Mouse (Mus musculus) hindlimb bud, embryonic 11.5 days (tissue): ENCODE results near the gene Otop2.

Experiments
- DNase-seq: peaks from one replicate; pipeline ENCODE4 v3.0.0-alpha.2; 2012; ENCODE audit warnings: low read depth, low spot score; ENCODE audit errors: extremely low spot score

Gene Otop2

DNA sequence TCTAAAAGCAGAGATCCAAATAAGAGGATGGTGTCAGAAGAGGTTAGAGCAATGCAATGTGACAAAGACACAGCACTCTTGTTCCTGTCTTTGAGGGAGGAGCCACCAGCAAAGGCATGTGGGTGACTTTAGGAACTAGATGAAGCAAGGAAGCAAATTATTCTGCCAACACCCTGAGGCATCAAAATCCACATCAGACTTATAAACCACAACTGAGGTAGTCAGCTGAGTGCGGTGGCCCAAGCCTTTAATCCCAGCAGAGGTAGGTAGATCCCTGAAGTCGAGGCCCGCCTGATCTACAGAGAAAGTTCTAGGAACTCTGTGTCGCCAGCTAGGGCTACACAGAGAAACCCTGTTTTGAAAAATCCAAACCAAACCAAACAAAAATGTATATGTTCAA lies 70.3 kb downstream of the Otop2 start:
- no peak for DNase-seq

DNA sequence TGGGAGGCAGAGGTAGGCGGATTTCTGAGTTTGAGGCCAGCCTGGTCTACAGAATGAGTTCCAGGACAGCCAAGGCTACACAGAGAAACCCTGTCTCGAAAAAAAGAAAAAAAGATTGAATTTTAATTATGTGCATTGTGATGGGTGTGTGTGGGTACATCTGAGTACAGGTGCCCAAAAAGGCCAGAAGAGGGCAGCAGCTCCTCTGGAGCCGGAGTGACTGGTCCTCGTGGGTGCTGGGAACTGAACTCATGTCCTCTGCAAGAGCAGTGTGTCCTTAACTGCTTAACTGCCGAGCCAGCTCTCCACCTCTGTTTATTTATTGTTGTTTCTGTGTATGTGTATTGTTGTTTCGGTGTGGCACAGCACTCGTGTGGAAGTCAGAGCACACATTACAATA lies 70.9 kb downstream of the Otop2 start:
- no peak for DNase-seq

DNA sequence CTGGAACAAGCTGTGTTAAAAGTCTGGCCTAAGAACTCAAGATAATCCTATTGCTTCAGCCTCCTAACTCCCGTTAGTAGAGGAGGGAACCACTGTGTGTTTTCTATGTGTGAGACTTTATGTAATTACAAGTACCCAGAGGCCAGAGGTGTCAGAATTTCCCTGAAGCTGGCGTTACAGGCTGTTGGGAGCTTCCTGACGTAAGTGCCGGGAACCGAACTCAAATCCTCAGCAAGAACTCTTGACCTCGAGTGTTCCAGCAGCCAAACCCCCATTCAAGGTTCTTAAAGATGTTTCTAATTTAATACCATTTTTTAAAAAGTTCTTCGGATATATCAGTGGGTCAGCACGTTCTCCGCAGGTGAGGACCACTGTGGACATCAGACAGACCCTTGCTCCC lies 74.3 kb downstream of the Otop2 start:
- no peak for DNase-seq
